Mouse (Mus musculus): Measurements from ENCODE around the gene Tas1r2. TPM values are rescaled to one million over a fixed set of nuclear protein-coding genes. Genes with fewer than 3 reads are reported as not detected.

Tas1r2 gene
- polyA plus RNA-seq, 2 experiments from 2014 or later: not detected

DNA sequence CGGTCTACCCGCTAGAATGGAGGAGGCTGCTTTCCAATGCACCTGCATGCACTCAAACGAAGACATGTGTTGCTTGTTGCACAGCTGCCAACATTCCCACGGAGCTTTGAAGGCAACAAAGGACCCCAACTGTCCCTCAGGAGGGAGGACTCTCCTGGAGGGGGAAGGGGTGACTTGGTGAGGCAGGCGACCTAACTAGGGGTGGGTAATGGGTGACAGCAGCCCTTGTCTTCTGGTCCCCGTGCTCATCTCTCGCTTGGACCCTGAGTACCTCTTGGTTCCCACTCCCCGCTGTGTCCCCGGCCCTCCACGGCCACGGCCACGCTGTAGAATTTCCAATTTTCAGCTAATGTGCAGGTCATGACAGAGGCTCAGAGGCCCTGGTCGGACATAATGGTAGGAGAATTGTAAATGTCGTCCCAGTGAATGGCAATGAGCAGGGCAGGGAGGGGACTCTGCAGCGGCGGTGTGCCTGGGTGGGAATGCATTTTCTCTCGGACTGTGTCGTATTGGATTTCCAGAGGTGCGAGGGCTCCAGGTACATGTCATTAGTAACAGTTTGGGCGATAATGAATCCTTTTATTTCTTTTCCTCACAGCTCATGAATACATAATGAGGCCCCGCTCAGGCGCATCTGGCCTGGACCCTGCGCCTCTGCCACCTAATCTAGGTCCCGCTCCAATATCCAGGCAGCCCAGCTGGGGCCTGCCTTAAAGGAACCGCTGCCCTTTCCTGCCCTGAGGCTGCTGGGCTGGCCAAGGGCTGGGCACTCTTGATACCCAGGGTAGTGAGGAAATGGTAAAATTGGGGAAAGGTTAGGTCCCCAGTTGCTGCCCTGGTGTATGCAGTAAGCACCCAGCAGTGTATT lies 57.4 kb downstream of the Tas1r2 start:
- no peak for ATAC-seq

GRCm38 (mm10) chr4:139715241-139715932 lies 62.0 kb downstream of the Tas1r2 start:
- no peak for ATAC-seq

- ATAC-seq: no peak
Observed at GRCm38 (mm10) chr4:139716477-139717169, 63.3 kb downstream of the Tas1r2 start.

- ATAC-seq: no peak
Observed at GRCm38 (mm10) chr4:139718978-139719377, 65.6 kb downstream of the Tas1r2 start.

Other genes starting within 250 kb of the Tas1r2 start
- 1 to 10 TPM; 3.0 to 3.8 TPM for gene Iffo2, start 123.0 kb upstream of the Tas1r2 start, polyA plus RNA-seq (2017; shearing (Covaris generic))
- not detected for gene Gm21969, start 50.4 kb upstream of the Tas1r2 start, polyA plus RNA-seq (2017; shearing (Covaris generic))
- gene Aldh4a1, start 30.7 kb upstream of the Tas1r2 start, polyA plus RNA-seq (2017; shearing (Covaris generic)): 10 to 100 TPM; 11.0 to 22.4 TPM
- gene Pax7, start 180.0 kb downstream of the Tas1r2 start, polyA plus RNA-seq (2017; shearing (Covaris generic)): not detected

Measured in CD4-positive, CD25-positive, alpha-beta regulatory T cell, adult 4 months (primary cell).